Mouse (Mus musculus) frontal cortex, adult 2 months (tissue): Measurements from ENCODE around the gene Palld. TPM values are rescaled to one million over a fixed set of nuclear protein-coding genes. Genes with fewer than 3 reads are reported as not detected.

Source experiments
- DNase-seq, 2 experiments: peaks; one replicate each; pipeline ENCODE4 v3.0.0; 2022; ENCODE audit warnings: low spot score in 1 of 2; ENCODE audit errors: extremely low spot score in 1 of 2
- polyA plus RNA-seq: library from polyadenylated mRNA; depleted of rRNA; stranded (reverse); fragments of >200 nt; gene quantifications from 2 replicates; pipeline ENCODE4 v1.2.3, GENCODE M21; 2012

Gene Palld
- polyA plus RNA-seq, 1 experiment = 3.3 TPM

GRCm38 (mm10) chr8:61778194-61778593 is 124.3 kb downstream of the Palld start:
- no peak for DNase-seq

- DNase-seq = no peak
Observed at GRCm38 (mm10) chr8:61776560-61776959, 125.9 kb downstream of the Palld start.

- no peak for DNase-seq
Observed at GRCm38 (mm10) chr8:61775936-61776335, 126.6 kb downstream of the Palld start.

- no peak for DNase-seq
Observed at GRCm38 (mm10) chr8:61774161-61774560, 128.3 kb downstream of the Palld start.

GRCm38 (mm10) chr8:61773595-61774088 is 128.8 kb downstream of the Palld start:
- no peak for DNase-seq

GRCm38 (mm10) chr8:61771328-61771727 is 131.2 kb downstream of the Palld start:
- no peak for DNase-seq

GRCm38 (mm10) chr8:61769340-61769879 is 133.1 kb downstream of the Palld start:
- no peak for DNase-seq

- no peak for DNase-seq
Observed at GRCm38 (mm10) chr8:61760190-61760578, 142.3 kb downstream of the Palld start.

GRCm38 (mm10) chr8:61759327-61760189 is 142.9 kb downstream of the Palld start:
- DNase-seq = no peak

GRCm38 (mm10) chr8:61758686-61759326 is 143.7 kb downstream of the Palld start:
- peak in 1 of 2 experiments; percentile 14 for DNase-seq

GRCm38 (mm10) chr8:61756971-61757965 is 145.2 kb downstream of the Palld start:
- DNase-seq = peak in 1 of 2 experiments; percentile 17

GRCm38 (mm10) chr8:61755186-61755585 is 147.3 kb downstream of the Palld start:
- no peak for DNase-seq

- no peak for DNase-seq
Observed at GRCm38 (mm10) chr8:61747070-61747469, 155.4 kb downstream of the Palld start.

GRCm38 (mm10) chr8:61745181-61745980 is 157.1 kb downstream of the Palld start:
- DNase-seq = no peak

GRCm38 (mm10) chr8:61743764-61744562 is 158.5 kb downstream of the Palld start:
- no peak for DNase-seq

GRCm38 (mm10) chr8:61737465-61737864 is 165.0 kb downstream of the Palld start:
- DNase-seq = no peak

- no peak for DNase-seq
Observed at GRCm38 (mm10) chr8:61736739-61737243, 165.7 kb downstream of the Palld start.

GRCm38 (mm10) chr8:61736117-61736516 is 166.4 kb downstream of the Palld start:
- DNase-seq = no peak
